Mouse (Mus musculus) olfactory bulb, adult 2 months (tissue): ENCODE measurements around the gene Dlx5. TPM values are rescaled to one million over a fixed set of nuclear protein-coding genes. Genes with fewer than 3 reads are reported as not detected.

Experiments used
- H3K27ac ChIP-seq: fragments of 200-500 bp; 2 replicates; pipeline ENCODE4 v1.5.1; 2012; ENCODE audit warnings: low read depth, low read length; ENCODE audit not compliant: insufficient read depth
- H3K4me1 ChIP-seq: fragments of 200-500 bp; 2 replicates; pipeline ENCODE4 v1.6.1; 2012; ENCODE audit warnings: low read length; ENCODE audit not compliant: control insufficient read depth, insufficient read depth
- H3K4me3 ChIP-seq: fragments of 200-500 bp; 2 replicates; pipeline ENCODE4 v1.5.1; 2012; ENCODE audit warnings: mild to moderate bottlenecking, low read depth, low read length, moderate library complexity; ENCODE audit not compliant: insufficient read depth
- CTCF ChIP-seq: fragments of 200-500 bp; IDR thresholded peaks from 2 replicates; pipeline ENCODE4 v1.5.1; 2012; ENCODE audit warnings: low read depth, mild to moderate bottlenecking, low read length, moderate library complexity; ENCODE audit not compliant: insufficient read depth
- POLR2A ChIP-seq: fragments of 200-500 bp; IDR thresholded peaks from 2 replicates; pipeline ENCODE4 v1.6.1; 2012; ENCODE audit warnings: mild to moderate bottlenecking, low read depth, low read length, moderate library complexity; ENCODE audit not compliant: insufficient read depth
- WGBS: fragments of 180-500 bp; shearing (Covaris S2); methylation state at CpG from one replicate; pipeline ENCODE4 v1.1.7; 2018; 5-methylcytosine and 5-hydroxymethylcytosine counted together
- polyA plus RNA-seq: library from polyadenylated mRNA; stranded (reverse); fragments of >200 nt; gene quantifications from 2 replicates; pipeline ENCODE4 v1.2.4, GENCODE M21; 2012; ENCODE audit warnings: low replicate concordance; ENCODE audit not compliant: missing spikeins, insufficient read depth, insufficient read length

Dlx5 gene
- polyA plus RNA-seq, 1 experiment, result not detected

DNA sequence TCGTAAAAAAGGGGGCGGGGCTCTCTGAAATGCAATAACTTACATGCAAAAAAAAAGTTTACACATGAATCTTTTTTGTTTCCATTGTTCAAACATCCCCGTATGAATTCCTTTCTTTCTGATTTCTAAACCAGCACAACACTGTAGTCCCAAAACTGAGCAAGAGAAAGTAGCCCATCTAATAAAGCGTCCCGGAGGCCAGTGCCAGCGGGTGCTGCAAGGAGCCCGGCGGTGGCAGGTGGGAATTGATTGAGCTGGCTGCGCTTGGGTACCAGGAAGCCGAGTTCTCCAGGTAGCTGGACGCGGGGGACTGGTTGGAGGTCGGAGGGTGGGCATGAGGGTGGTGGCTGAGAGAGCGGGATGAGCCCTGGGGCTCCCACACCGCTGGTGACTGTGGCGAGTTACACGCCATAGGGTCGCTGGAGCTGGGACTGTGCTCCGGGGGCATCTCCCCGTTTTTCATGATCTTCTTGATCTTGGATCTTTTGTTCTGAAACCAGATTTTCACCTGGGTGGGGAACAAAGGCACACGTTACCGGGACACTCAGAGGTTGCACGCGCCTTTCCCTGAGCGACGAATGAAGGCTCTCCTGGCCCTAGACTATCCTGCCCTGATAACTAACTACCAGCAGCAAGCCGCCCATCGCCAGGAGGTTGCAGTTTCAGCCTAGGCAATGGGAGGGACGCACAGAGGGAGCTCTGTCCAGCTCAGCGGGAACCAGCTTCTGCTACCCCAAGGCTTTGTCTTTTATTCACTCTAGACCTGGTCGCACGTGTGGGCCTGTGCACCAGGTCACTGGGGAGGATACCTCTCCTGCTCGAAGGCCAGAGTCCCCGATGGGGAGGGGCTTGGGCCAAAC lies 3.7 kb downstream of the Dlx5 start:
- Histone ChIP-seq H3K27ac (peak overlapping the region; percentile 99), H3K4me3 (peak overlapping the region; percentile 97), H3K4me1 (0 out of 2 replicates have a peak, but pooled peaks cover 5% of the 10 kb centered on the region)
- TF ChIP-seq CTCF (no peak), POLR2A (no peak)
- 5% methylated on average over 34 of the region's 34 CpGs for WGBS

DNA sequence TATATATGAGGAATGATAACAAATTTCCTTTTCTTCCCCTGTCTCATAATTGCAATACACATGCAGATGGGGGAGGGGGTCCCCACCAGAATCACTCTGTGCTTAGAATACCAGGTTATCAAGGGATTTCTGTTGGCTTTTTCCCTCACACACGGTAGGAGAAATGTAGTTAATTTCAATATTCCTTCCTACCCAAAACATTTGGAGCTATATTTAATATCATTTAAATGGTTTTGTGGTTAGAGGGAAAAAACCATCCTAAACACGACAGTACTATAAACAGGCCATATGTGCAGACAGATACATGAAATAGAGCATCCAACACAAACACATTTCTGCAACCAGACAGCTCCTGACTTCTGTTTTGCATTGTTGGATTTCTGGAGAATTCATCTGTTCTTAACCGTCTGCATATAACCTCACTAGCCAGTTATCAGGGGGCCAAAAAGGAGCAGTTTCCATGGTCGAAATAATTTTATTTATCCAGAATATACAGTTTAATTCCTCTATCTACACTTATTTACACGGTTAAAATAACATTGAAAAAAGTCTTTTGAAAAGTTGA lies 4.5 kb downstream of the Dlx5 start:
- peaks cover 7% of the 10 kb centered on the region for H3K4me1 ChIP-seq
- 0 out of 2 replicates have a peak overlapping the region, but pooled peaks have one; percentile 99 for H3K27ac ChIP-seq
- WGBS, result 8% methylated on average over 5 of the region's 5 CpGs
- no peak for TF ChIP-seq POLR2A
- TF ChIP-seq CTCF, result no peak
- H3K4me3 ChIP-seq, result no peak overlapping the region

DNA sequence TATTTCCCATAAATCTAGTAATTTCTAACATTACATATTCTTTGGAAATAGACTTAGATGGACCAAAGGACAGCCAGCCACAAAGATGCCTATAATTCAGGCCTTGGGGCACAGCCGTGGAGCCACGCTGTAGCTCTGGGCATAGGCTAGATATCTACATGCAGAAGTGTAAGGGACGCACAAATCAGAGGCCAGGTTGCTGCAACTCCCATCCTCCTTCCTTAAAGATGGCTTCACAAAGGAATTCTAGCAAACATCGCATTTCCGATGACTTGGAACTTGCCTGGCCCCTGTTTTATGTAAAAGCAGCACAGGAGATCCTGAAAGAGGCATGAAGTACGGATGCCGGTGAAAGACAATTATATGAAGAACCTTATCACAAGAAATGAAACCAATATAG lies 5.2 kb downstream of the Dlx5 start:
- 11% methylated on average over 7 of the region's 7 CpGs for WGBS
- peak overlapping the region; percentile 99 for H3K27ac ChIP-seq

GRCm38 (mm10) chr6:6876231-6876630 lies 5.7 kb downstream of the Dlx5 start:
- Histone ChIP-seq H3K27ac (peak overlapping the region; percentile 99), H3K4me1 (peaks cover 6% of the 10 kb centered on the region), H3K4me3 (peak overlapping the region; percentile 34)
- TF ChIP-seq CTCF (no peak), POLR2A (no peak)
- 10% methylated on average over 2 of the region's 2 CpGs for whole genome bisulfite sequencing

More for the DNA sequence above, 5.2 kb downstream of the Dlx5 start:
- TF ChIP-seq CTCF, result no peak
- no peak for TF ChIP-seq POLR2A
- H3K4me3 ChIP-seq, result peak overlapping the region; percentile 34
- peaks cover 6% of the 10 kb centered on the region for H3K4me1 ChIP-seq

- Histone ChIP-seq H3K4me3 (peak overlapping the region; percentile 54), H3K4me1 (peaks cover 6% of the 10 kb centered on the region), H3K27ac (peak overlapping the region; percentile 99)
- TF ChIP-seq CTCF (no peak), POLR2A (no peak)
- WGBS, result 3% methylated on average over 9 of the region's 9 CpGs
Measured at GRCm38 (mm10) chr6:6875676-6876075, 6.2 kb downstream of the Dlx5 start.

DNA sequence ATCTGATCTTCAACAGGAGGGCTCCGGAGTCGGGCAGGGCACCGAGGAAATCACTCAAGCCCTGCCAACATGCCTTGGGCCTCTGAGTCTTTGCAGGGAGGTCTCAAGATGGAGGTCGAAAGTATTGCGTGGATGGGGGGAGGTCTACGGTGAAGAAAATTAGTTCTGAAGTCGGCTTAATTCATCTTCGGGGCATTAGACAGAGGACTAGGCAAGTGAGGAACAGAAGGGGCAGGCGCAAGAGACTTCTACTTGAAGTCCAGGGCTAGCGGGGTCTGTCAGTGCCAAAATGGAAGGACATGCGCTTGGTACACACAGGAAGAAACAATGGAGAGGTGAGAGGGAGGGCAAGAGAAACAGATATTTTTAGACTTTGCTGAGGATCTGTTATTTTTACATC lies 6.7 kb downstream of the Dlx5 start:
- peak overlapping the region; percentile 54 for H3K4me3 ChIP-seq
- 2% methylated on average over 11 of the region's 11 CpGs for WGBS
- peak overlapping the region; percentile 99 for H3K27ac ChIP-seq
- TF ChIP-seq CTCF (no peak), POLR2A (no peak)
- H3K4me1 ChIP-seq, result peaks cover 6% of the 10 kb centered on the region

DNA sequence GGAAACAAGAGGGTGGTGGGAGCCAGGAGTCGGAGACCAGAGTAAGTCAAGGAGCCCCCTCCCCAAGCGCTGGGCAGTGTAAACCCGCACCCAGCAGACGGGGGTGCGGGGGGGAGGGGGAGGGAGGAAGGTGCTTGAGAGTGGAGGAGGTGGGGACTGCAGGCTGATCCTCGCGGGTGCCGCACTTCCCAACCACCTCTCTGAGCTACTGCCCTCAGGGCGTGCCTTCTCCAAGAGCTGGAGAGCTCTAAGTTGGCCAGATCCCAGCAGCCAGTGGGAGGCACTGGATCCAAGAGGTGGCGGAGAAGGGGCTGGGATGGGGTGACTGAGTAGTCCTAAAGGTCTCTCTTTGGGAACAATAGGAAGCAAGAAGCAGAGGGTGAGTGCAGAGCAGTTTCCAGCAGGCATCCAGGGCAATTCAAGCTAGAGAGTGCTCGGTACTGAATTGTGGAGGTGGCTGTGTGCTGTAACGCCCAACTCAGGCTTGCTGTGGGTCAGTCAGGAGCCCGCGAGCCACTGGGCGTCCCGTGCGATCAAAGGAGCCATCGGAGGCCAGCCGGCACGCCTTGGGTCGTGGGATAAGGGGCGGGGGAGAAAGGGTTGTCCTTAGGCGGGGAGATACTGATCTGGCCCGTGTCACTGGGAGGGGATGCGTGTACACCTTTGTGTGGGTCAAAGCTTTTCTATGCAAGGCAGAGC lies 7.7 kb downstream of the Dlx5 start:
- TF ChIP-seq CTCF (no peak), POLR2A (no peak)
- under 1% methylated on average over 25 of the region's 25 CpGs for WGBS
- H3K27ac ChIP-seq, result peak overlapping the region; percentile 99

GRCm38 (mm10) chr6:6873476-6874072 lies 8.3 kb downstream of the Dlx5 start:
- H3K4me1 ChIP-seq, result peaks cover 6% of the 10 kb centered on the region
- peak overlapping the region; percentile 83 for H3K27ac ChIP-seq
- peak overlapping the region; percentile 54 for H3K4me3 ChIP-seq
- TF ChIP-seq POLR2A (no peak), CTCF (no peak)
- WGBS, result 8% methylated on average over 19 of the region's 19 CpGs

More for the DNA sequence above, 7.7 kb downstream of the Dlx5 start:
- H3K4me1 ChIP-seq, result peaks cover 6% of the 10 kb centered on the region
- peak overlapping the region; percentile 54 for H3K4me3 ChIP-seq

- 19% methylated on average over 5 of the region's 5 CpGs for WGBS
- H3K4me1 ChIP-seq, result peaks cover 6% of the 10 kb centered on the region
- TF ChIP-seq POLR2A (no peak), CTCF (no peak)
- H3K27ac ChIP-seq, result peak overlapping the region; percentile 78
- H3K4me3 ChIP-seq, result peak overlapping the region; percentile 17
Measured at GRCm38 (mm10) chr6:6872873-6873272, 9.0 kb downstream of the Dlx5 start.
